In genomic region chr5:33274953-33275454, GRCm38 (mm10) we compare ENCODE assay signal across 8 mouse cellular contexts. TPM values are rescaled to one million over a fixed set of nuclear protein-coding genes. Genes with fewer than 3 reads are reported as not detected.
DNase-seq lines count a peak whose midpoint lies in the region; ATAC-seq lines count a peak whose summit lies in the region.

TSS of gene Ctbp1 (minus strand) at chr5:33274994.

- H3K36me3 ChIP-seq in megakaryocyte, embryonic 14.5 days (replicated peaks; ENCODE audit: low read length): peaks cover 26% of the 10 kb centered on the region

- H3K4me3 ChIP-seq in megakaryocyte, embryonic 14.5 days (replicated peaks): peak within 1 kb of the TSS; percentile 98

- DNase-seq in ZHBTc4 (ENCODE audit: low read depth, low spot score): peak; percentile 94
- peak; percentile 86 to 93 for DNase-seq in gastrocnemius, adult 8-10 months (ENCODE audit: low spot score in 2 of 2)
- DNase-seq in hindlimb bud, embryonic 11.5 days (ENCODE audit: extremely low spot score, low read depth, low spot score): peak; percentile 39
- DNase-seq in left cerebral cortex, adult 8-10 months (ENCODE audit: low spot score in 2 of 2): peak; percentile 72 to 92
- DNase-seq in right cerebral cortex, postnatal 10 days (ENCODE audit: low spot score in 2 of 2): peak; percentile 94 to 95
- peak; percentile 85 for DNase-seq in urinary bladder, postnatal 25 days (ENCODE audit: low spot score)

- peaks cover 83% of the 10 kb centered on the region for H3K4me1 ChIP-seq in megakaryocyte, embryonic 14.5 days

- H3K27me3 ChIP-seq in megakaryocyte, embryonic 14.5 days (replicated peaks): no peaks in the 10 kb centered on the region

- no peaks in the 10 kb centered on the region for H3K9me3 ChIP-seq in megakaryocyte, embryonic 14.5 days

- peak; percentile 63 for ATAC-seq in common myeloid progenitor, adult 5-6 weeks (replicated peaks; ENCODE audit: low read depth, poor library complexity, severe bottlenecking)

RNA-seq across cellular contexts. Expression of gene Ctbp1, which starts in this region (rescaled TPM):
- 156 and 163 TPM in 2 replicates for total RNA-seq in common myeloid progenitor, adult 5-6 weeks (2017)
- total RNA-seq in gastrocnemius, adult 8-10 months (2022): 100 to 1,000 TPM; 241 to 265 (median 251) TPM
- 100 to 1,000 TPM; 306 to 326 (median 313) TPM for total RNA-seq in left cerebral cortex, adult 8-10 months (2022)
- 321 and 333 TPM in 2 replicates for polyA plus RNA-seq in megakaryocyte, embryonic 14.5 days (2012; ENCODE audit: insufficient read depth, low replicate concordance)

Comparison
In these comparisons a context has a peak if more than half of its experiments do, and no peak if none do; other contexts are left out.
1. Peak in every context shown above with its lines: DNase-seq, ATAC-seq and H3K4me3 ChIP-seq.
2. DNase-seq: peak in every context shown above with its lines; median percentile 94 in right cerebral cortex, postnatal 10 days; 94 in ZHBTc4; 90 in gastrocnemius, adult 8-10 months; 85 in urinary bladder, postnatal 25 days; 82 in left cerebral cortex, adult 8-10 months; 39 in hindlimb bud, embryonic 11.5 days.